Mouse (Mus musculus): Measurements from ENCODE around the gene Hsph1. TPM values are rescaled to one million over a fixed set of nuclear protein-coding genes. Genes with fewer than 3 reads are reported as not detected.

The Hsph1 gene
- polyA plus RNA-seq, 1 experiment from 2014 or later: 49.5 TPM

DNA sequence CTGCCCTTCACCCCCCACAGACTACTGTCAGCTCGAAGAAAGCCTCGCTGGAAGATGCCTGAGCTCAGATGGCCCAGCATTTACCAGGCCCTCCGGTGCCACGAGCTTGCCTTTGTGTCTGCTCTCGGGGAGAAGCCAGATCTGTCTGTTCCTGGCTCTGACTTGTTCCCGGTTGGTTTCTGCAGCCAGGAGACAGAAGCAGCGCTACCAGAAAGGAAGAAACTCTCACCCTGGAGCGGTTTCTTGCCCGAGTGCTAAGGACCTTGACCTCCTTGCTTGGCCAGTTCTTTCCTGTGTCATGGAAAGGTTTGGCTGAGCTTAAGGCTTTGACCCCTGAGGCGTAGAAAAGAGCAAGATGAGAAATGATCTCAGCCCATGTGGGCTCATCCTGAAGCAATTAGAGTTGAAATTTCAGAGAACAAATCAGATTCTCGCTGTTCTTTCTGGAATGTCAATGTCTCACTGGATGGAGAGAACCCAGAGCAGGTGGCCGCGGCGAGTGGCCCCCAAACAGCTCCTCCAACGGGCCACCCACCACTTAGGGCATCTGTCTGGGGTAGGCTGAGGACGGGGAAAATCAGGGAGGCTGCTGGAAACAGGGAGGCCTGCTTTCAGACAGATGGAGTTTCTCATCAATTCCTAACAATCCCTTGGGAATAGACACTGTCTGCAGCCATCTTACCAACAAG lies 24.6 kb downstream of the Hsph1 start:
- H3K4me1 ChIP-seq (ENCODE audit: control insufficient read depth, insufficient read depth, low read length): no peaks in the 10 kb centered on the region
- WGBS: 58% methylated on average over 16 of the region's 16 CpGs
- H3K9ac ChIP-seq (ENCODE audit: low read length): no peak overlapping the region
- no peak overlapping the region for H3K27ac ChIP-seq (ENCODE audit: low read length)
- no peak for ATAC-seq (ENCODE audit: insufficient read depth, low FRiP score)
- H3K4me2 ChIP-seq (ENCODE audit: low read depth, low read length): no peak overlapping the region
- no peaks in the 10 kb centered on the region for H3K36me3 ChIP-seq (ENCODE audit: control insufficient read depth, insufficient read depth, low read length)
- H3K9me3 ChIP-seq (replicated peaks; ENCODE audit: control insufficient read depth, low read length): no peaks in the 10 kb centered on the region
- H3K4me3 ChIP-seq (replicated peaks; ENCODE audit: low read length): no peak overlapping the region
- no peaks in the 10 kb centered on the region for H3K27me3 ChIP-seq (ENCODE audit: control insufficient read depth, insufficient read depth, low read length)

GRCm38 (mm10) chr5:149607083-149607720 lies 29.0 kb downstream of the Hsph1 start:
- Histone ChIP-seq H3K36me3 (ENCODE audit: control insufficient read depth, insufficient read depth, low read length) (no peaks in the 10 kb centered on the region), H3K4me2 (ENCODE audit: low read depth, low read length) (no peak overlapping the region), H3K9me3 (replicated peaks; ENCODE audit: control insufficient read depth, low read length) (no peaks in the 10 kb centered on the region), H3K9ac (ENCODE audit: low read length) (no peak overlapping the region), H3K4me3 (replicated peaks; ENCODE audit: low read length) (no peak overlapping the region), H3K27me3 (ENCODE audit: control insufficient read depth, insufficient read depth, low read length) (no peaks in the 10 kb centered on the region), H3K4me1 (ENCODE audit: control insufficient read depth, insufficient read depth, low read length) (no peaks in the 10 kb centered on the region), H3K27ac (ENCODE audit: low read length) (no peak overlapping the region)
- no peak for ATAC-seq (ENCODE audit: insufficient read depth, low FRiP score)
- WGBS: 77% methylated on average over 8 of the region's 8 CpGs

GRCm38 (mm10) chr5:149603241-149603640 lies 32.9 kb downstream of the Hsph1 start:
- ATAC-seq (ENCODE audit: insufficient read depth, low FRiP score): no peak

GRCm38 (mm10) chr5:149601996-149602395 lies 34.2 kb downstream of the Hsph1 start:
- H3K4me1 ChIP-seq (ENCODE audit: control insufficient read depth, insufficient read depth, low read length): no peaks in the 10 kb centered on the region
- H3K4me3 ChIP-seq (replicated peaks; ENCODE audit: low read length): no peak overlapping the region
- H3K9ac ChIP-seq (ENCODE audit: low read length): no peak overlapping the region
- H3K27ac ChIP-seq (ENCODE audit: low read length): no peak overlapping the region
- 93% methylated on average over 3 of the region's 3 CpGs for WGBS
- ATAC-seq (ENCODE audit: insufficient read depth, low FRiP score): no peak
- no peak overlapping the region for H3K4me2 ChIP-seq (ENCODE audit: low read depth, low read length)
- H3K36me3 ChIP-seq (ENCODE audit: control insufficient read depth, insufficient read depth, low read length): no peaks in the 10 kb centered on the region
- H3K9me3 ChIP-seq (replicated peaks; ENCODE audit: control insufficient read depth, low read length): 0 out of 2 replicates have a peak, but pooled peaks cover 4% of the 10 kb centered on the region
- H3K27me3 ChIP-seq (ENCODE audit: control insufficient read depth, insufficient read depth, low read length): no peaks in the 10 kb centered on the region

More at GRCm38 (mm10) chr5:149603241-149603640, 32.9 kb downstream of the Hsph1 start:
- Histone ChIP-seq H3K9ac (ENCODE audit: low read length) (no peak overlapping the region), H3K4me3 (replicated peaks; ENCODE audit: low read length) (no peak overlapping the region), H3K27me3 (ENCODE audit: control insufficient read depth, insufficient read depth, low read length) (no peaks in the 10 kb centered on the region), H3K4me1 (ENCODE audit: control insufficient read depth, insufficient read depth, low read length) (no peaks in the 10 kb centered on the region), H3K4me2 (ENCODE audit: low read depth, low read length) (no peak overlapping the region), H3K9me3 (replicated peaks; ENCODE audit: control insufficient read depth, low read length) (0 out of 2 replicates have a peak, but pooled peaks cover 4% of the 10 kb centered on the region), H3K36me3 (ENCODE audit: control insufficient read depth, insufficient read depth, low read length) (no peaks in the 10 kb centered on the region), H3K27ac (ENCODE audit: low read length) (no peak overlapping the region)
- WGBS: 64% methylated on average over 3 of the region's 3 CpGs

GRCm38 (mm10) chr5:149597351-149597750 lies 38.8 kb downstream of the Hsph1 start:
- Histone ChIP-seq H3K9ac (ENCODE audit: low read length) (no peak overlapping the region), H3K27ac (ENCODE audit: low read length) (no peak overlapping the region), H3K4me1 (ENCODE audit: control insufficient read depth, insufficient read depth, low read length) (no peaks in the 10 kb centered on the region), H3K4me3 (replicated peaks; ENCODE audit: low read length) (no peak overlapping the region), H3K9me3 (replicated peaks; ENCODE audit: control insufficient read depth, low read length) (0 out of 2 replicates have a peak, but pooled peaks cover 4% of the 10 kb centered on the region), H3K4me2 (ENCODE audit: low read depth, low read length) (no peak overlapping the region), H3K27me3 (ENCODE audit: control insufficient read depth, insufficient read depth, low read length) (no peaks in the 10 kb centered on the region), H3K36me3 (ENCODE audit: control insufficient read depth, insufficient read depth, low read length) (no peaks in the 10 kb centered on the region)
- ATAC-seq (ENCODE audit: insufficient read depth, low FRiP score): no peak
- WGBS: 42% methylated on average over 18 of the region's 18 CpGs

DNA sequence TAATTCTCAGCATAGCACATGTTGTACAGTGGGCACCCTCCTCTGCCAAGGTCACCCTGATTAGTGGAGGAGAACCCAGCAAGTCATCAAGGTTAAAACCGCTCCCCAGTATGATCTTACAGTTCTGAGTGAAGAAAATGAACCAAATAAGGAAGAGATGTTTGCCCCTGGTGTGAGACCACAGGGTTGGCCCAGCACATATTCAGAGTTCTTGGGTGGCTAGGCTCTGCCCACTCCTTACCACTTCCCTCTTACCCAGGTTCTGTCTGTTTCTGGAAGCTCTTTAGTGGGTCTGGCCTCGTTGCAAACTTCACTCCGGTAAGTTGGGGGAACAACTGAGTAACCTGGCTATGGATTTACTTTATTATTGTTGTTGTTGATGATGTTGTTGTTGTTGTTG lies 42.0 kb downstream of the Hsph1 start:
- WGBS: 79% methylated on average over 3 of the region's 3 CpGs
- Histone ChIP-seq H3K9me3 (replicated peaks; ENCODE audit: control insufficient read depth, low read length) (no peaks in the 10 kb centered on the region), H3K27me3 (ENCODE audit: control insufficient read depth, insufficient read depth, low read length) (no peaks in the 10 kb centered on the region), H3K9ac (ENCODE audit: low read length) (no peak overlapping the region), H3K27ac (ENCODE audit: low read length) (no peak overlapping the region), H3K4me3 (replicated peaks; ENCODE audit: low read length) (no peak overlapping the region), H3K36me3 (ENCODE audit: control insufficient read depth, insufficient read depth, low read length) (no peaks in the 10 kb centered on the region), H3K4me1 (ENCODE audit: control insufficient read depth, insufficient read depth, low read length) (no peaks in the 10 kb centered on the region), H3K4me2 (ENCODE audit: low read depth, low read length) (no peak overlapping the region)
- no peak for ATAC-seq (ENCODE audit: insufficient read depth, low FRiP score)

DNA sequence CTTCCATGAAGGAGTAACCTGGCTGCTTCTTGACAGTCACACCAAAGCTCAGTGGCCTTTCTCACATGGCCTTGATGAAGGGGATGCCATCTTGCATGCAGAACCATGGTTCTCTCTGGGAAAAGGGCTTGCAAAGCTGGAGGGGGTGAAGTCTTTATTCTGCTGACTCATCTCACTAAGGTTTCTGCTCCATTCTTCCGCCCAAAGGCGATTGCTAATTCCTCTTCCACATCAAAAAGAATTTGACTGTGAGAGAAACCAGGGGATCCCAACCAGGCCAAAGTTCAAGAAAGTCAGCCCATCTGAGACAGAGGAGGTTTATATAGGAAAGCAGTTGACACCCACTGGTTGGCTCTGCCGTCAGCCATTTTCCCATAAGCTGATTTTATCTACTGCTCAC lies 46.2 kb downstream of the Hsph1 start:
- 43% methylated on average over 3 of the region's 3 CpGs for WGBS
- H3K27me3 ChIP-seq (ENCODE audit: control insufficient read depth, insufficient read depth, low read length): no peaks in the 10 kb centered on the region

GRCm38 (mm10) chr5:149588814-149589534 lies 47.2 kb downstream of the Hsph1 start:
- WGBS: 49% methylated on average over 7 of the region's 7 CpGs
- H3K27ac ChIP-seq (ENCODE audit: low read length): no peak overlapping the region
- no peak overlapping the region for H3K4me2 ChIP-seq (ENCODE audit: low read depth, low read length)
- no peaks in the 10 kb centered on the region for H3K36me3 ChIP-seq (ENCODE audit: control insufficient read depth, insufficient read depth, low read length)
- H3K9ac ChIP-seq (ENCODE audit: low read length): no peak overlapping the region
- no peak overlapping the region for H3K4me3 ChIP-seq (replicated peaks; ENCODE audit: low read length)
- H3K9me3 ChIP-seq (replicated peaks; ENCODE audit: control insufficient read depth, low read length): no peaks in the 10 kb centered on the region
- H3K27me3 ChIP-seq (ENCODE audit: control insufficient read depth, insufficient read depth, low read length): no peaks in the 10 kb centered on the region
- ATAC-seq (ENCODE audit: insufficient read depth, low FRiP score): no peak
- no peaks in the 10 kb centered on the region for H3K4me1 ChIP-seq (ENCODE audit: control insufficient read depth, insufficient read depth, low read length)

More for the DNA sequence above, 46.2 kb downstream of the Hsph1 start:
- ATAC-seq (ENCODE audit: insufficient read depth, low FRiP score): no peak
- no peaks in the 10 kb centered on the region for H3K36me3 ChIP-seq (ENCODE audit: control insufficient read depth, insufficient read depth, low read length)
- H3K4me2 ChIP-seq (ENCODE audit: low read depth, low read length): no peak overlapping the region
- no peak overlapping the region for H3K9ac ChIP-seq (ENCODE audit: low read length)
- H3K4me3 ChIP-seq (replicated peaks; ENCODE audit: low read length): no peak overlapping the region
- H3K4me1 ChIP-seq (ENCODE audit: control insufficient read depth, insufficient read depth, low read length): no peaks in the 10 kb centered on the region
- H3K27ac ChIP-seq (ENCODE audit: low read length): no peak overlapping the region
- H3K9me3 ChIP-seq (replicated peaks; ENCODE audit: control insufficient read depth, low read length): no peaks in the 10 kb centered on the region

DNA sequence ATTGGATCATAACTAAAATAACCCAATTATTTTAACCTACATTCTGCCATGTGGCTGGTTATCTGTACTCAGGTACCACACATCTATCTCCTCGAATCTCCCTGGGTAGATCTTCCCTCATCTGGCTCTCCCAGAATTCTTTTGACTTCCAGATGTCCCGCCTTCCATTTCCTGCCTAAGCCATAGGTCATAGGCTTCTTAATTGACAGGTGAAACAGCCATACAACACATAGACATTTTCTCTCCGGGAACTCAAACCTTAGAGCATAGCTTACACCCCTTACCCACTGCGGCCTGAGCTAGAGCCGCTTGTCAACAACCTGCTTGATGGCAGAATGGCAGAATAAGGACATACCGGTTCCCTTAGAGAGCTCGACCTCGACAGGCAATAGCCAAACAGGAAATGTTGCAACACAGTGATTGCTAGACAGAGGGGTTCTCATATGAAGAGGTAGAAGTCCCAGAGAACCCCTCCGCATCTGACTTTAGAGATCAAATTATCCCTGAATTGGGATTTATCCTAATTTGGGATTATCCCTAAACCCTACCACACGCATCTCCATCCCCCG lies 48.8 kb downstream of the Hsph1 start:
- Histone ChIP-seq H3K4me2 (ENCODE audit: low read depth, low read length) (no peak overlapping the region), H3K4me3 (replicated peaks; ENCODE audit: low read length) (no peak overlapping the region), H3K4me1 (ENCODE audit: control insufficient read depth, insufficient read depth, low read length) (no peaks in the 10 kb centered on the region), H3K27ac (ENCODE audit: low read length) (no peak overlapping the region), H3K36me3 (ENCODE audit: control insufficient read depth, insufficient read depth, low read length) (no peaks in the 10 kb centered on the region), H3K9me3 (replicated peaks; ENCODE audit: control insufficient read depth, low read length) (no peaks in the 10 kb centered on the region), H3K27me3 (ENCODE audit: control insufficient read depth, insufficient read depth, low read length) (no peaks in the 10 kb centered on the region), H3K9ac (ENCODE audit: low read length) (no peak overlapping the region)
- no peak for ATAC-seq (ENCODE audit: insufficient read depth, low FRiP score)
- WGBS: 80% methylated on average over 11 of the region's 11 CpGs
